Mouse (Mus musculus) heart, adult 11 months (tissue): Measurements from ENCODE around the gene 5730455P16Rik.
A peak's percentile ranks its signal among the peaks of the same experiment; 100 is the strongest.

ENCODE experiments used
- DNase-seq: peaks from one replicate; pipeline ENCODE4 v3.0.0; 2022

The 5730455P16Rik gene

GRCm38 (mm10) chr11:80378452-80379068, 726 bp upstream of the 5730455P16Rik start:
- peak; percentile 81 for DNase-seq

- DNase-seq = peak; percentile 83
These were observed 1.2 kb downstream of the 5730455P16Rik start for GRCm38 (mm10) chr11:80376651-80377050.

- DNase-seq = peak; percentile 28
These were observed 8.9 kb downstream of the 5730455P16Rik start for GRCm38 (mm10) chr11:80368949-80369348.

GRCm38 (mm10) chr11:80354832-80355231, 23.0 kb downstream of the 5730455P16Rik start:
- peak; percentile 91 for DNase-seq

- peak; percentile 92 for DNase-seq
These were observed 25.9 kb downstream of the 5730455P16Rik start for GRCm38 (mm10) chr11:80351832-80352430.

- DNase-seq = no peak
These were observed 35.4 kb downstream of the 5730455P16Rik start for GRCm38 (mm10) chr11:80342482-80342881.

- no peak for DNase-seq
These were observed 41.5 kb downstream of the 5730455P16Rik start for GRCm38 (mm10) chr11:80336351-80336730.

GRCm38 (mm10) chr11:80335609-80336350, 42.1 kb downstream of the 5730455P16Rik start:
- no peak for DNase-seq

GRCm38 (mm10) chr11:80332709-80333400, 45.0 kb downstream of the 5730455P16Rik start:
- no peak for DNase-seq

- DNase-seq = no peak
These were observed 53.2 kb downstream of the 5730455P16Rik start for GRCm38 (mm10) chr11:80324636-80325035.

GRCm38 (mm10) chr11:80323255-80323654, 54.6 kb downstream of the 5730455P16Rik start:
- DNase-seq = no peak

- DNase-seq = no peak
These were observed 61.8 kb downstream of the 5730455P16Rik start for GRCm38 (mm10) chr11:80315743-80316639.

- no peak for DNase-seq
These were observed 63.9 kb downstream of the 5730455P16Rik start for GRCm38 (mm10) chr11:80313944-80314343.

GRCm38 (mm10) chr11:80313462-80313861, 64.4 kb downstream of the 5730455P16Rik start:
- DNase-seq = no peak

- no peak for DNase-seq
These were observed 65.3 kb downstream of the 5730455P16Rik start for GRCm38 (mm10) chr11:80312565-80312964.

- no peak for DNase-seq
These were observed 65.8 kb downstream of the 5730455P16Rik start for GRCm38 (mm10) chr11:80312049-80312448.

GRCm38 (mm10) chr11:80311271-80311670, 66.6 kb downstream of the 5730455P16Rik start:
- DNase-seq = no peak
